Mouse (Mus musculus): Measurements from ENCODE around the gene Olfr1408.

DNA sequence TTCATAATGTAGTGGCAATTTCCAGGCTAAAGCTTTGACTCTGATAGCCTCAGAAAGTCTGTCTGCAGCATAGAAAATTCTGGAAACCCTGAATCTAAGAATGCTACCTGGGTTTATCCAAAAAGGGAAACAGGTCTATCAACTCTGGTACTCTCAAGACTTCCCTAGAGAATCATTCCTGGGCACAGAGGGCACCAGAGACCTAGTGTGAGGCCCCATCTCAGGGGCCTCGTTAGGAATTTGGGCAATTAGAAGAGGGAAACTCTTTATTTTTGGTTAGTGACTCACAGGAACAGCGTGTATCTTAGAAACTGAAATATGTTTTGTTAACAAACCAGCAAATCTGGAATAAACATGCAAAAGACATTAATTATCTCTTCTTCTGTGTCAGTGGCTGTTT, at the start of gene Olfr1408:
- TF ChIP-seq CTCF (IDR thresholded peaks at IDR 0.05; ENCODE audit: extremely low read depth, insufficient read depth, low read length), result no peak
- TF ChIP-seq POLR2A (IDR thresholded peaks at IDR 0.05; ENCODE audit: extremely low read depth, insufficient read depth, low read length), result no peak

Data from cortical plate, adult 2 months (tissue).